Mouse (Mus musculus) ovary, postnatal 10 days (tissue): ENCODE results near the gene Lman1l.

Experiments used
- DNase-seq: peaks from one replicate; pipeline ENCODE4 v3.0.0; 2022; ENCODE audit warnings: low spot score

Gene Lman1l

DNA sequence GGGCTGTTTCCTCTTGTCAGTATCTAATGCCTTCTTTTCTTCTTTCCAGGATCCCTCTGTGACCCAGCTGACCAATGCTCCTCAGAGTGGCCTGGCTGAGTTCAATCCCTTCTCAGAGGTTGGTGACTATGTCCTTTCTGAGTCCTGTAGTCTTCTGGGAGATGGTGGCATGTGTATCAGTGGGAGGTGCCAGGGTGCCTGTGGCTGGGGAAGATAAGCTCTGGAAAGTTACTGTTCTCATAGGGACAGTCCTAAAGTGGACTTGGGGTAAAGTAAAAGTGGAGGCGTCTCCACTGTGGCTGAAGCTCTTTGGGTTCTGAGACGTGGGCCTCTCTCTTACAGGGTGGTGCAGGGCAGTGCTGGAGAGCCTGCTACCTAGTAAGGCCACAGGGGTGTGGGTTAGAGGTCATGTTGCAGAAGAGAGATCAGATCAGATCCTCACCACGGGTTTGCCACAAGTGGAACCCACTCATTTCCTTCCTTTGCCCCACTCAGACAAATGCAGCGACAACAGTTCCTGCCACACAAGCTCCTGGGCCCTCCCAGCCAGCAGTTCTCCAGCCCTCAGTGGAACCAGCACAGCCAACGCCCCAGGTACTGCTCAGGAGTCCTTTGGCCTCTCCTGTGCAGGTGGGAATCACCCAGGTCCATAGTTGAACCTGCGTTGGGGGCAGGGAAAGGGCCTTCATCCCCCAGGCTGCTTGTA is 43.3 kb downstream of the Lman1l start:
- no peak for DNase-seq

DNA sequence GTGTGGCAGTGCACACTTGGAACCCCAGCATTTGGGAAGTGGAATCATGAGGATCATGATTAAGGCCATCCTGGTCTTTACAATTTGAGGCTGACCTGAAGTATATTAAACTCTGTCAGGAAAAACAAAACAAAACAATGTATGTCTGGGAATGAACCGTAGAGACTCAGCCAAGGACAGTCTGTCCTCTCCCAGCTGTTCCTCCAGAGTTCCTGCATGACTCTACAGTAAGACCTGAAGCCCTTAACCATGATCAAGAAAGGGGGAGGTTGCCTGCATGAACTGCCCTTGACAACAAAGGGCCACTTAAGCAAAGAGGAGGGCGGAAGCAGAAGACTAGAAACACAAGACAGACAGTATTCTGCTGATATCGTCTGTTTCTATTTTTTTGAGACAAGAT is 45.0 kb downstream of the Lman1l start:
- DNase-seq = no peak

DNA sequence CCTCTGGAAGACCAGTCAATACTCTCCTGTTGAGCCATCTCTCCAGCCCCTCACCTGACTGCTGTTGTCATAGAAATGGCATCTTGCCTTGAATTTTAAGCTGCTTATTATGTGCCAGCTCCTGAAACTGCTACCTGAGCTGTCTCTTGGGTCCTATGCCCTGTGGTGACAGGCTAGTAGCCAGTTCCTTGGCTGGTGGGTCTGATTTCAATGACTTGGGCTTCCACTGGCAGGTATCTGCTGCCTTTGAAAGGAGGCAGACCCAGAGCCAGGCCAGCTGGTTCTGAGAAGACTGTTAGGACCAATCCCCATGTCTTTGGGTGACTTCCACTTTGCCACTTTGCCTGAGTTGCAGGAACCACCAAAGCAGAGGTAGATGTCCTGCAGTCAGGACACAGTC is 46.2 kb downstream of the Lman1l start:
- DNase-seq = no peak

DNA sequence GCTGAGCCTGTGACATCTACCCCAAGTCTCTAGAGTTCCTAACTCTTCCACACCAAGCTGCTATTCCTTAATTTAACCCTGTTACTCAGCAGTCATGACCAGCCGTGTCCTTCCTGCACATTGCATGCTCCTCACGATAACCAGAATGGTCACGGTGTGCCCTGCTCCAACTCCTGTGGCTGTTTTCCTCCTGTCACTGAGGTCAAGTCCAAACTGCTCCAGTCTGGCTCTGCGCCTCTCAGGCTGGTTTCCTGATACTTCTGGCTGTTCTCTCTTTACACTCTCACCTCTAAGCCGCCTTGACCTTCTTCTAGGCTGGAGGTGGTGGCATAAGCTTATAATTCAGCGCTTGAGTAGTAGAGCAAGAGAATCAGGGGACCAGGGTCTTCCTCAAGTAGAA is 52.1 kb downstream of the Lman1l start:
- DNase-seq = no peak

DNA sequence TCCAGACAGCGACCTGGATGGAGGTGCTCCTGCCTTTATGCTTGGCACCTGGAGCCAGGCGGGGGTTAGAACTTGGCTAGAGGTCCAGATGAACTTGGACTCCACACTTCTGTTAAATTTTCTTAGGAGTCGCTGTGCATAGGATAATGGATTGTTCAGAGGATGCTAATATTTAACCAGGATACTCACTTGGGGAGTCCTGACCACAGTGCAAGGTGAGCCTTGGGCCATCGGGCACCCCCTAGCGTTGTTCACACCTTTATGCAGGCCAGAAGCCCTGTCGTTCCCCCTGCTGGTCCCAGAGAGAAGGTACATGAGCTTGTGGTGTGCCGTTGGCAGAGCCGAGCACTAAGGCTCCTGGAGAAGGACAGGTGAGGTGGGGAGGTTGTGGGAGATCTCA is 53.7 kb downstream of the Lman1l start:
- no peak for DNase-seq

DNA sequence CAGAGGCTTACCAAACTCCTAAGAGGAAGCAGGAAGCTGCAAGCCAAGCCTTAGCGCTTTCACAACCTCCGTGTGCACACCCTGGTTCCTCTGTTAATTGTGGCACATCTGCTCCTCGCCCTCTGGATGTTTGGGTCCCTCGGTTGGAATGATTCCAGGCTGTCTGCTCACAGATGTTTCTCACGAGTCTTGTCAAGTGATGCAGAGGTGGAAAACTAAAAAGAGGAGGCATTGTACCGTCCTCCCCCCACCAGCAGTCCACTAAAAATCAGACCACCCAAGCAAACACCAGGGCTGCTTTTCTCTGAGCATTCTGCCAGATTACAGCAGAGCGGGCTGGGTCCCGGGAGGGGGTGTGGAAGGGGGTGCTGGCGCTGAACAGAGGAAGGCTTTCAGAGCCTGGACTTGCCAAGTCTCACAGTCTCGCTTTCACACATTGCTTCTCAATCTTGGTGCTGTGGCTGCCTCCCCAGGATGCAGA is 54.8 kb downstream of the Lman1l start:
- peak; percentile 22 for DNase-seq

DNA sequence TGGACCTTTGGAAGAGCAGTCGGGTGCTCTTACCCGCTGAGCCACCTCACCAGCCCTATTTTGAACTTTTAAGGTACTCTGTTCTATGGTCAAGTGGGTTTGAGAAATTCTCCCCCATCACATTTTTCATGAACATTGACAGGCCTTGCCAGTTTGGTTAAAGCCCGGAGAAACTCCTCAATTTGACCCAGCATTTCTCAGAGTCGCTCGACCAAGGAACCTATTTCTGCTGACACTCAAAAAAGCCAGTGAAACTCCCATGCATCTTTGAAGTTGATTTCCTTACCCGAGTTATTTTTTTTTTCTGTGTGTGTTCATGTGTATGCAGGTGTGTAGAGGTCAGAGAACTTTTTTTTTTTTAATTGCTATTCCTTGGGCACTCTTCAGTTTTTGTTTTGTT is 56.0 kb downstream of the Lman1l start:
- no peak for DNase-seq

DNA sequence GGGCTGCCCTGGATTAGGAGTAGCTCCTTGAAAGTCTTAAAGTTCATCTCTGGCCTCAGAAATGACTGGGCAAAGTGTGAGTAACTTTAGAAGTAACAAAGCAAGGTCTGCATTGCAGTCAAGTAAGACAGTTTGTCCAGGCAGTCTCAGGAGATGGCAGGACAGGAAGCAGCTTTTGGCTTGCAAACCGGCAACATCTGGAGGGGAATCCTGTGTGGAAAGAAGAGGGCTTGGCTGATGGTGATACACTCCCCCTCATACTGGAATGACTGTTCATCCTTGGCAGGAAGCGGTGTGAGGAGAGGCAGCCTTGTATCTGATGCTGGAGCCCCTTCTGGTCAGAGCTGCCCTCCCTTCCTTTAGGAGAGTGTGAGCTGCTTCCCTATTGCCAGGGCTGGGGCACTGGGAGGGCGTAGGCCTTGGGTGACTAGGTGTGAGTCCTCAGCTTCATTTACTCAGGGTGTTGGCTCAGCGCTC is 57.6 kb downstream of the Lman1l start:
- no peak for DNase-seq

DNA sequence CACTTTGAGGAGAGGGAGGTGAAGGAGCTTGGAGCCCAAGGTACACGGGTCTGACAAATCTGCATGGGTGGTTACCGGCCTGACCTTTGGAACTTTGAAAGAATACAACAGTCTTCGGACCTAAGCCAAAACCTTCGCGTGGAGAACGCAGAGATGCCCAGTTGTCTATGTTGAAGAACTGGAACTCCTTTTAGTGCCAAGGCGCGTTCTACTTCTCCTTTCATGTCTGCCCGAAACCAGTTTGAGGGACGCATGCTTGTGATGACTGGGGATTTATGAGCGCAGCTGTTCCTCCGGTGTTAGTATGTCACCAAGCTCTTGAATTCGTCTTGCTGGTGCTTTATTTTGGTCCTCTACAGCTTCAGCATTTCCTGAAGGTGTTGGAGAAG is 58.9 kb downstream of the Lman1l start:
- DNase-seq = no peak

DNA sequence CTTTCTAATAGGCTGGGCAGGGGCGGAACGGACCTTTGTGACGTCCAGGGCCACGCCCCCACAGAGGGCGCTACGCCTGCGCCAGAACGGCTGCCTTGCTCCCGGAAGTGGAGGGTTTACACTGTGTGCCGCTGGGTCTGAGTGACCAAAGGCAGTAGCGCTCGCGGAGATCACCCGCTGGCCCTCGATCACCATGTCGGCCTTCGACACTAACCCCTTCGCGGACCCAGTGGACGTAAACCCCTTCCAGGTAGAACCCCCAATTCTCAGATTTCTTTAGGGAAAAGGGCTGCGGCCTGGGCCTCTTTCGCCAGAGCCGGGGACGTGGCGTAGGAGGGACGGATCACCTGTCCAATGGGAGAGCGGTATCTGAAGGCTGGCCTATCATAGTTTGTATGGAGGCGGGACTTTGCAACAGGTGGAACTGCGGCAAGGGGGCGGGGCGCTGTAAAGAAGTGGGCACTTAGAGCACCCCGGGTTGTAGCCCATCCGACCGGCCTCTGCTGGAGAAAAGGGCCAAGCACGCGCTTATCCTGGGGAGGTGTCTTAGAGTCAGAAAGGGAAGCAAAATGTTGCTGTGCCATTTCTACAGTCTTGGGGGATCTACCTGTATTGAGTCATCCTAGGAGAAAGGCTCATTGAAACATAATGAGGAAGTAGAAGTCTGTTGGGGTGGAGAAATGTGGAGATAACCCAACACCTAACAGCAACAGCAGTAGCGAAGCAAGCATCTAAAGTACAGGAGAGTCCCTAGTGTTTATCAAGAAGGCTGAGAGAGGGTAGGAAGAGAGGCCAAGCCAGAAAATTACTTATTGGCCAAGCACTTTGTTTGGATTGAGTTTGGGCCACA is 59.5 kb downstream of the Lman1l start, which contains the start of gene Scamp2:
TSS of gene Scamp2 (plus strand) at position 83 of the 850 bp plus-strand sequence.
- peak; percentile 85 for DNase-seq

DNA sequence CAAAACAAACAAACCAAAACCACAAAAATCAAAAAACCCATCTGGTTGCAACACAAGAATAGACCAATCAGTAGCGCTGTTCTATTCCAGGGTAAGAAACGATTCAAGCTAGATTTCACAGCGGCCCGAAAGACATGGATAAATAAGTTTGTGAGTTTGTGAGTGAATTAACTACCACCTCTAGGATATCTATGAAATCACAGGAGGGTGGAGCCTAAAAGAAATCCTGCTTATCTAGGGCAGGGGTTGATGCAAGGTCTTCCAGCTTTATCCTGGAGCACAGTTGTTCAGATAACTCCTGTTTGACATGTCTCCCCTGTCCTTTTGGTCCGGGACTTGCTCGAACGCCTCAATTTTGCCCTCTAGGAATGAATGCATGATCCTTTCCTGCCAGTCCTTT is 60.3 kb downstream of the Lman1l start:
- DNase-seq = no peak

DNA sequence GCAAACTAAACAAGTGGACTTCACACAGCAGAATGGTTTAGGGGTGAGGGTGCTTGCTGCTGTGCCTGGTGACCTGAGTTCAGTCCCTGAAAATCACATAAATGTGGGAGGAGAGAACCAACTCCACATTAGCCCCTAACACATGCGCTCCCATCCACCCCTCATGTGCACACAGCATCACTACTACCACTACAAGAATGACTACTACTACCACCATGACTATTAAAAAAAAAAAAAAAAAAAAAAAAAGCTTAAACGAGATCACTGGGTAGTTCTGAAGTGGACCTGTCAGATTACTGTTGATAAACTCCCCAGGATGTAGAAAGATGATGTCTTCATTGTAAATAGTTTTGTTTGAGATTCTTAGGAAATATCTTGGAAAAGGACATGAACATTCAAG is 61.0 kb downstream of the Lman1l start:
- no peak for DNase-seq

DNA sequence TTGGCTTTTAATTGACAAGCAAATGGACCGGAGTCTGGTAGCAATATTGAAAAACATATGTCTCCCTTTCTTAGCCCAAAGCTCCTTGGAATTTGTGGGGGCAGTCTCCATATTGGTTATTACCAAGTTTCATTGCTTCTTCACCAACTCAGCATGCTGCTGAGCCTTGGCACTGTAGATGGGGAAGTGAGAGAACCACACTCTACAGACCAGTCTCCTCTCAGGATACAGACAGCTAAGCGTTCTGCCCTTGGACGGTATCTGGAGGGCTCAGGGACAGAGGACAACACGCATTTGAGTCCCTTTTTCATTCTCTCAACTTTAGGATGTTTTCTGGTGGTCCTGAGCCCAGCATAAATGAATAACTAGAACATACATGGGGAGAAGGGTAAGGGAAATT is 61.9 kb downstream of the Lman1l start:
- no peak for DNase-seq

DNA sequence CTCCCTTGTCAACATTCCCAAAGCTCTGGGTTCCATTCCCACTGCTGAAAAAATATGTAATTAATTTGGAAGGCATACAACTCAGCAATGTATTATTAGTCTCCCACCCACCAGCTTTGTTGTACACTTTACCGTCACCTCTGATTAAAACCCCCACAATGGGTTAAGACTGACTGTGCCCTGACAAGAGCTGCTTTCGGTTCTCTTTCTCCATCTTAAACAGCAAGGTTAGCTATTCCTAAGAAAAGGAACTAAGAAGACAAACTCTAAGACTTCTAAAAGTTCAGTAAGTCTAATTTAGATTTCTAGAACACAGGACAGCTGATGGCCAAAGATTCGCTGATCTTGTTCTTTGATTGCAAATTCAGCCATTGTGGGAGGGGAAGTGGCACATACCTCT is 63.4 kb downstream of the Lman1l start:
- DNase-seq = no peak
